Mouse (Mus musculus) stomach, embryonic 16.5 days (tissue): ENCODE measurements at regions not wholly inside any gene's neighbourhood (a gene's known extent, or its start where the extent isn't known, plus 50 kb on each side); places are given as distances from the start of the nearest gene placed in this dataset.
A peak's percentile ranks its signal among the peaks of the same experiment; 100 is the strongest.
"Not testable (repeated sequence)": the region's sequence is repeated elsewhere in the genome, so short reads cannot be mapped to it uniquely, and the experiment has no call there.

Experiments used
- ATAC-seq: fragments of 200-750 bp; cut with Nextera tagmentation; 2 replicates; pipeline ENCODE4 v1.8.0; 2017; ENCODE audit warnings: moderate number of reproducible peaks, moderate TSS enrichment; ENCODE audit not compliant: insufficient read depth, low FRiP score
- H3K27ac ChIP-seq: fragments of 300-500 bp; sonication (generic); 2 replicates; pipeline ENCODE4 v1.5.1; 2014; ENCODE audit warnings: low read length
- H3K27me3 ChIP-seq: fragments of 300-500 bp; sonication (generic); 2 replicates; pipeline ENCODE4 v1.6.1; 2014; ENCODE audit warnings: low read length, control low read depth, mixed read lengths; ENCODE audit not compliant: control insufficient read depth, insufficient read depth
- H3K36me3 ChIP-seq: fragments of 300-500 bp; sonication (generic); 2 replicates; pipeline ENCODE4 v1.6.1; 2014; ENCODE audit warnings: low read length; ENCODE audit not compliant: control insufficient read depth, insufficient read depth
- H3K4me1 ChIP-seq: fragments of 300-500 bp; sonication (generic); 2 replicates; pipeline ENCODE4 v1.6.1; 2014; ENCODE audit warnings: low read length, control low read depth, mixed read lengths; ENCODE audit not compliant: control insufficient read depth, insufficient read depth
- H3K4me2 ChIP-seq: fragments of 300-500 bp; sonication (generic); 2 replicates; pipeline ENCODE4 v1.6.1; 2014; ENCODE audit warnings: low read depth, low read length, mixed read lengths
- H3K4me3 ChIP-seq: fragments of 300-500 bp; sonication (generic); replicated peaks from 2 replicates; pipeline ENCODE4 v1.5.1; 2014; ENCODE audit warnings: mild to moderate bottlenecking, low read length
- H3K9ac ChIP-seq: fragments of 300-500 bp; sonication (generic); 2 replicates; pipeline ENCODE4 v1.6.1; 2014; ENCODE audit warnings: low read length
- H3K9me3 ChIP-seq: fragments of 300-500 bp; sonication (generic); replicated peaks from 2 replicates; pipeline ENCODE4 v1.6.1; 2016; ENCODE audit warnings: low read length, control low read depth; ENCODE audit not compliant: control insufficient read depth
- WGBS: fragments of 180-500 bp; shearing (Covaris S2); extraction: QIAGEN DNeasy Blood & Tissue Kit; methylation state at CpG from one replicate; pipeline ENCODE4 v1.1.7; 2014; 5-methylcytosine and 5-hydroxymethylcytosine counted together

DNA sequence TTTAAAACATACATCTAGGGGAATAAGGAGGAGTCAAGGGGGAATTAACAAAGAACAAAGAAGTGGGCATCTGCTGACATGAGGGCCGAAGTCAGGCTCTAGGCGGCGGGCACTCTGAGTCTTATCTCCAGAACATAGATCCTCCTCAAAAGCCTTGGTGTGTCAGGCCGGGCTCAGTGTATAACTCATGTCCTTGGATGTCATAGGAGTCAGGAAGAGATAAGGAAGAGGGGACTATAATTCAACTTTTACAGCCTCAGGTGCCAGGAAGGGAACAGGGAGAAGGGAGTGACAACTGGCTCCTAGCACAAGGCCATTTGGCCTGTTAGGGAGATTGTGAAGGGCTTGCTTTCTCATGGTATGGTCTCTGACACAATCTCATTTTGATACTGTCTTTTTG, 185.9 kb upstream of the Ube2e2 start:
- H3K9ac ChIP-seq, ATAC-seq, H3K27ac ChIP-seq, H3K4me2 ChIP-seq, H3K4me3 ChIP-seq, H3K27me3 ChIP-seq, H3K4me1 ChIP-seq, H3K36me3 ChIP-seq, H3K9me3 ChIP-seq: not testable (repeated sequence)
- WGBS = 82% methylated on average over 4 of the region's 4 CpGs

DNA sequence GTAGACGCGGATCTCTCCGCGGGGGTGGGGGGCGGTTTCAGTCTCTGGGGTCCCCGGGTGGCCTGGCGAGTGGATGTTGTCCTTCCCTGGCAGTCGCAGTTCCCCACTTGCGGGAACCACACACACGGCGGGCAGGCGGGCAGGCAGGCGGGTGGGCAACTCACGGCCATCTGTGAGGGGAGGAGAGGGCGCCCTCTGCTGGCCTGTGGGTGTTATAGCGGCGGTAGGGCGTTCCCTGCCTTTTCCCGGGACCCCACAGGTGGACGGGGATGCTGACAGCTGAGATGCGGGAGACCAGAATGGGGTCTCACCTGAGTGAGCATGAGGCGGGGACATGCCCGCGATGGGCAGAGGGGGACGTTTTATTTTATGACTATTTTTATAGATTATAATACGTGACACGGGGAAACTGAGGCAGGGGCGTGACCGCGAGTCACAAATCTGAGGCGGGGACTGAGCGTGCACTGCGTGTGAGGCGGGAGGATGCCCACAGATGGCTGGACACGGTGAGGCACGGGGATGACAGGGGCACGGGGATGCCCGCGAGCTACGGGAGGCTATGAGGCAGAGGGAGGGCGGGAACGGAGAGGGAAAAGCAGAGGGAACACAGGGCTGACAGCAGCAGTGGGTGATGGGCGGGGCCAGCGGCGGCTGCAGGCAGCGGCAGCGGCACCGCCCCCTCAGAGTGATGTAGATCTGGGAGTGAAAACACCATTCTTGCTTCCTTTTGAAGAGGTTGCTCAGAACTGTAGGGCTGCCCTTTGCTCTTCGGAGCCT, 148.1 kb upstream of the Ube2e2 start:
- Histone ChIP-seq H3K27me3 (no peaks in the 10 kb centered on the region), H3K4me1 (peaks cover 7% of the 10 kb centered on the region; the same call in 1 of the 2 replicates), H3K9ac (peak overlapping the region; percentile 67), H3K4me2 (peak overlapping the region; percentile 73), H3K36me3 (no peaks in the 10 kb centered on the region), H3K4me3 (peak overlapping the region; percentile 44), H3K27ac (no peak overlapping the region), H3K9me3 (no peaks in the 10 kb centered on the region)
- ATAC-seq = peak; percentile 78; the same call in 1 of the 2 replicates
- 3% methylated on average over 49 of the region's 49 CpGs for WGBS

DNA sequence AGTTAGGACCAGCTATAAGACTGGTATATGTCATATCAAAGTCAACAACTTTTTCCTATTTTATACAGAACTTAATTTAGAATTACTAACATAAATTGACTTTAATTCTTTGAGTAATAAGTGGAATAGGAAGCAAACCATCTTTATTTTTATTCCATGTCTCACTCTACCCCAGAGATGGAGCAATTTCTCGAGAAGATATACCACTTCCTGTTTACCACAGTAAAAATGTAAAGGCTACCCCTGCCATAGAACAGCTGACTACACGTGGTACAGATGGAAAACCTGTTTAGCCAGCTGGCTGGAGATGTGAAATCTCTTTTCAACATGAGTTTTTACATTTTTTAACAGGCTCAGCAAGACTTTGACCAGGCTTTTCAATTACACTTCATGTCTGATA, 126.0 kb upstream of the Ube2e2 start:
- Histone ChIP-seq H3K9me3 (no peaks in the 10 kb centered on the region), H3K36me3 (no peaks in the 10 kb centered on the region), H3K4me3 (no peak overlapping the region)

DNA sequence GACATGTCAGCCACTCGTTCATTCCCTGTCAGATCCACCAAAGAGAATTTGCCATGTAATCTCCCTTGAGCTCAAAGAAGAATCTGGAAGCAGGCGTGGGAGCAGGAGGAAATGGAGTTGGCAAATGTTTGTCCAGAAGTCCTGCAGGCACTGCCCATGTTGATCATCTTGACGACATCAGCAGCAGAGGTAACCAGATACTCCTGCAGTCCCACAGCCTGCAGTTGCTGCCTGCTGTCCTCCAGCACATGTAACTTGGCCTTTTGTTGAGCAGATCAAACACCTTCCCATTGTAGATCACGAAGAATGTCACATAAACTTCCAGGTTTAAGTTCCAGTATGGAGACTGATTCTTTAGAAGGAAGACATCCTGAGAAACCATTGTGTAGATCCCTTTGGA, 121.3 kb upstream of the Ube2e2 start:
- Histone ChIP-seq H3K27ac (no peak overlapping the region), H3K4me3 (no peak overlapping the region), H3K4me1 (no peaks in the 10 kb centered on the region), H3K27me3 (no peaks in the 10 kb centered on the region), H3K9ac (no peak overlapping the region), H3K4me2 (no peak overlapping the region), H3K9me3 (no peaks in the 10 kb centered on the region), H3K36me3 (no peaks in the 10 kb centered on the region)
- 41% methylated on average over 4 of the region's 4 CpGs for WGBS
- ATAC-seq = no peak

More for the DNA sequence above, 126.0 kb upstream of the Ube2e2 start:
- ATAC-seq = no peak
- Histone ChIP-seq H3K27me3 (no peaks in the 10 kb centered on the region), H3K9ac (no peak overlapping the region), H3K27ac (no peak overlapping the region), H3K4me1 (no peaks in the 10 kb centered on the region), H3K4me2 (no peak overlapping the region)
- 25% methylated on average over 2 of the region's 2 CpGs for WGBS

DNA sequence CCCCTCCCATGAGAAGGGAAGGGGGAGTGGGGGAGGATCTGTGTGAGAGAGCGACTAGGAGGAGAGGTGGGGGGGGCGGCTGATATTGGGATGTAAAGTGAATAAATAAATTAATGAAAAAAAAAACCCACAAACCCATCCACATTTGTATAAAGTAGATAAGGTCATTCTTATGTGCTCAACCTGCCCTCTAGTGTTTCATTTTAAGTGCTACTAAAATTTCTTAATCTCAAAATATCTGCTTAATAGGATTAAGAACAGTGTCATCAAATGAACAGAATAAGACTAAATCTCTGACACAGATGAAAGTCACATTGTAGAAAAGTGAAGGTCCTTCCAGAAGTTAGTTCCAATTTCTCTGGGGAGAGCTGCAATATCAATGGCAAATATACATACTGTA, 119.5 kb upstream of the Ube2e2 start:
- H3K4me2 ChIP-seq, H3K9ac ChIP-seq: not testable (repeated sequence)
- WGBS = 77% methylated on average over 2 of the region's 2 CpGs

DNA sequence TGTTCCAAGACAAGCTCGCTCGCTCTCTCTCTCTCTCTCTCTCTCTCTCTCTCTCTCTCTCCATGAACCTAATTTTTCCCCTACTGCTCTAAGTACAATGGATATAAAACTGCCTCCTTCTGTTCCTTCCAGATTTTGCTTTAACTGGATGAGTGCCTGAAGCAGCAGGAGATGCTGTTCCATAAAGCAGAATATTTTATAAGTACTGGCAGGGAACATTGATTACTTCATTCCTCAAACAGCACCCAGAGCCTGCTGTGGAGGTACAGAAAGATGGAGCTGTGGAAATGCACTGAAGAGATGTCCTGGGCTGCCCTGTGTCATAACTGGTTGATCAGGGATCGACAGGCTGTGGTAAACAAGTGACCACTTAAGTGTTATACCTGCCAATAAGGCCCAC, 89.8 kb upstream of the Ube2e2 start:
- ATAC-seq = no peak
- Histone ChIP-seq H3K27ac (no peak overlapping the region), H3K9ac (no peak overlapping the region)

More for the DNA sequence above, 119.5 kb upstream of the Ube2e2 start:
- H3K36me3 ChIP-seq, H3K9me3 ChIP-seq, H3K4me1 ChIP-seq, ATAC-seq, H3K27me3 ChIP-seq, H3K4me3 ChIP-seq, H3K27ac ChIP-seq: not testable (repeated sequence)

DNA sequence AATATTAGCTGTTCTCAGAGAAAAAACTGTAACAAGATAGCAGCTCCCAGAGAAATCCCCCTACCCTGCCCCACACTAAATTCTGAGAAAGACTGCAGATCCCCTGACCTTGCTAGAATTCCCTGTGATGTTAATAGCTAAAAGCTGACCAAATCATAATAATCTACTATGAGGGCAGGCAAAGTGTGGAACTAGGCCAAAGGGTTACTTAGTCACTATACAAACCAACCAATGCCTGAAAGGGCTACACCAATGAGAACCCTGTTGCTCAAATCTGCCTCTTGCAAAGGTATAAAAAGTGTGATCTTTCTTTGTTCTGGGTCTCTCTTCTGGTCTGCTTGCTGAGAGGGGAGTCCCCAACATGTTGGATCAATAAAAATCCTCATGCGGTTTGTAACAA, 69.8 kb upstream of the Ube2e2 start:
- Histone ChIP-seq H3K9ac (no peak overlapping the region), H3K36me3 (no peaks in the 10 kb centered on the region), H3K27ac (no peak overlapping the region), H3K9me3 (no peaks in the 10 kb centered on the region), H3K27me3 (no peaks in the 10 kb centered on the region), H3K4me1 (no peaks in the 10 kb centered on the region), H3K4me3 (no peak overlapping the region), H3K4me2 (no peak overlapping the region)
- no peak for ATAC-seq
- WGBS = 82% methylated on average over 1 of the region's 1 CpGs

More for the DNA sequence above, 89.8 kb upstream of the Ube2e2 start:
- H3K4me3 ChIP-seq = no peak overlapping the region
- WGBS = 78% methylated on average over 3 of the region's 3 CpGs
- no peaks in the 10 kb centered on the region for H3K9me3 ChIP-seq
- no peaks in the 10 kb centered on the region for H3K4me1 ChIP-seq
- no peak overlapping the region for H3K4me2 ChIP-seq
- no peaks in the 10 kb centered on the region for H3K36me3 ChIP-seq
- H3K27me3 ChIP-seq = no peaks in the 10 kb centered on the region

DNA sequence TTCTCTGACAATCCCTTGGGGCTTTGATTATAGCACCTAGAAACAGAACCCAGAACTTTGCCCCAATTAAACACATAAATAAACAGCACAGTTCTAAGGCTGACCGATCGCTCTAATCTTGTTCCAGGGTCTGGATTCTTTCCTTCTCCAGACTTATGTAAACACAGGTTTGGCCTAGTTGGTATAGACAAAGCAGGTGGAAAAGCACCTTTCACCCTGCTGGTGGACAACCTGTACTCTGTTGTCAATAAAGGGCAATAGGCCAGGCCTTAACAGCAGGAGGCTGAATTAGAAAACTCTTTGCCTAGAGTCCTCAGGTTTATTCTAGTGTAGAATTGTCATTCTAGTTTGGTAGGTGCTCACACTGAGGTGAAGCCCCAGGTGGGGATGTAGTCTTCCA, 69.2 kb upstream of the Ube2e2 start:
- WGBS = 60% methylated on average over 2 of the region's 2 CpGs
- no peak for ATAC-seq
- Histone ChIP-seq H3K36me3 (no peaks in the 10 kb centered on the region), H3K9ac (no peak overlapping the region), H3K4me2 (no peak overlapping the region), H3K4me3 (no peak overlapping the region), H3K4me1 (no peaks in the 10 kb centered on the region), H3K9me3 (no peaks in the 10 kb centered on the region), H3K27me3 (no peaks in the 10 kb centered on the region), H3K27ac (no peak overlapping the region)
